Mouse (Mus musculus) embryo, embryonic 10.5 days (tissue): ENCODE data around the gene Mcpt9.
"Not testable (repeated sequence)": the region's sequence is repeated elsewhere in the genome, so short reads cannot be mapped to it uniquely, and the experiment has no call there.

Experiments used
- DNase-seq: peaks from one replicate; pipeline ENCODE4 v3.0.0-alpha.2; 2015; ENCODE audit warnings: low spot score

The Mcpt9 gene

DNA sequence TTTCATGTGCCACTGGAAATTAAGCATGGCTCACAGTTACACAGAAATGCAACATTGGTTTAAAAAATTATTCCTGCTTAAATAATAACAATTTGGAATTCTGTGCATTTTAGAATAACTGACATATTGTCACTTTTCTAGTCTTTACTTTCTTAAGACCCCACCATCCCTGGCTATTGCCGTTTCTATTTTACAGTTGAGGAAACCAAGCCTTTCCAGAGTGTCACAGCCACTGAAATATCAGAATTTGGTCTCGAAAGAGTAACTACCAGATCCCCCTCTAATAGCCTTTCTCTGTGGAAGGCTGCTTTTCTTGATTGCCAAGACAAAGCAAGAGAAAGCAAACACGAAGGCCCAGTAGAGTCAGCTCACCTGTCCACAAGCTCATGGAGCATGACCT is at the start of gene Mcpt9:
Gene Mcpt9, minus strand, starts transcription at position 101 of the 400 bp plus-strand sequence.
- not testable (repeated sequence) for DNase-seq

DNA sequence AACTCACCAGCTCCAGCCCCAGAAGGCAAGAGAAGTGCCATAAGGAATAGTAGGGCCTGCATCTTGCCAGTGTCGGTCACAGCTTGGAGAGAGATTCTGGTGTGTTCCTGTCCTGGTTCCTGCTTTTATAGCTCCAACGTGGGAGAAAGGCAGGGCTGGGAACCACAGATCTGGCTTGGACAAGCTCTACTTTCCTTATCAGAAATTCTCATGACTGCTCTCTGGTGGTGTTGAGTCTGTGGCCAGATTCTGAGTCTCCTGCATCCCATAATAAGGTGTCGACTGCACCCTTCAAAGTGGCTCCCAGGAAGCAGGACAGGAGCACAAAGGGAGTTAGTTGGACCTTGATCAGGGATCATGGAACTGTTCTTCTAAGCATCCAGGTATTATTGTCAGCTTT is 31.9 kb upstream of the Mcpt9 start, which contains the start of gene Mcpt4:
Gene Mcpt4, minus strand, starts transcription at position 101 of the 400 bp plus-strand sequence.
- not testable (repeated sequence) for DNase-seq

DNA sequence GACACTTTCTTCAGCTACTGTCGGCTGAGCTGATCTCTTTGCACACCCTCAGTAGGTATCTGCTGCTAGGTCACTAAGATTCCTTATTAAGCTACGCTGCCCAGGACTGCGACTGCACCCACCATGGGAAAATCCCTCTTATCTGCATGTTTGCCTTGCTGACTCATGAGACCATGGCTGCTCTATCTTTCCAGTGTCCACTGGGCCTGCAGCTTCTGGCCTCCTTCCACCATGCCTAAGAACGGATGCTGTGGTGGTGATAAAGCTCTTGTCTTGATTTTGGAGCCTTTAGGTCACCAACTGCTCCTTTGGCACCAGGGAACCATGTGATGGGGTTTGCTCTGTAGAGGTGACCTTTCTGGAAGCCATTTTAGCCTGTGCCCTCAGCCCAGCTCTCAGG is 27.4 kb upstream of the Mcpt9 start:
- no peak for DNase-seq

DNA sequence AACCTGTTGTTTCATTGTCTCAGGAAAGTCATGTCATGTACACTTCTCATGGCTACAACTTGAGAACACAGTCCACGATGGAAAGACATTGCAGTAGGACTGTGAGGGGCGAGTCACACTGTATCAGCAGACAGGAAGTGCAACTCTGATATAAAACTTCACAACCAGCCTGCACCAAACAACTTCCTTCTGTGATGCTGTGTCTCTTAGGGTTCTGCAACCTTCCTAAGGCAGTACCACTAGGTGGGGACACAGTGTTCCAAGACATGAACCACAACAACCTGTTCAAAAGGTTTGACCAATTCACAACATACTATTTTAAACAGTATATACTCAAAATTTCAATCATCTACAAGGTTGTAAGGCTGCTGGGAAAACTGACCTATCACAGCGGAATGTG is 25.1 kb upstream of the Mcpt9 start:
- DNase-seq = no peak

DNA sequence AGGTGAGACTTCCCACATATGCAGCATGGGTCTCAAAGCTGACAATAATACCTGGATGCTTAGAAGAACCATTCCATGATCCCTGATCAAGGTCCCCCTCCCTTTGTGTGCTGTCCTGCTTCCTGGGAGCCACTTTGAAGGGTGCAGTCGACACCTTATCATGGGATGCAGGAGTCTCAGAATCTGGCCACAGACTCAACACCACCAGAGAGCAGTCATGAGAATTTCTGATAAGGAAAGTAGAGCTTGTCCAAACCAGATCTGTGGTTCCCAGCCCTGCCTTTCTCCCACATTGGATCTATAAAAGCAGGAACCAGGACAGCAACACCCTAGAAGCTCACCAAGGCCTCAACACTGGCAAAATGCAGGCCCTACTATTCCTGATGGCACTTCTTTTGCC is 11.5 kb upstream of the Mcpt9 start, which contains the start of gene Mcpt2:
Gene Mcpt2, plus strand, starts transcription at position 250 of the 400 bp plus-strand sequence.
- DNase-seq = not testable (repeated sequence)

DNA sequence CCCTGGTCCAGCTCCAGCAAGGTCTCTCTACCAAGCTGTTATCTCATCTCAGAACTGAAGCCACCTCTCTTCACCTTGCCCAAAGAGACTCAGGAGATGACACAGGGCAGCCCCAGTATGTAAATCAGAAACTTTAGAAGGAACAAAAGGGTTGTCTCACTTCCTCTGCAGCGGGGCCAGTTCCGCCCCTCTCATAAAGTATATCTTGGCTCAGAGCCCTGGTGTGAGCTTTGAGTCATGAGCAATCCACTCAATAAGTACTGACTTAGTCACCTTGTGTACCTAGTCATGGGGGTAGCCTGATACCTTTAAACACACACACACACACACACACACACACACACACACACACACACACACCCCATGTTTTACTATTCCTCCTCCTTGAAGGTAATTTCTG is 4.1 kb upstream of the Mcpt9 start:
- DNase-seq = no peak

DNA sequence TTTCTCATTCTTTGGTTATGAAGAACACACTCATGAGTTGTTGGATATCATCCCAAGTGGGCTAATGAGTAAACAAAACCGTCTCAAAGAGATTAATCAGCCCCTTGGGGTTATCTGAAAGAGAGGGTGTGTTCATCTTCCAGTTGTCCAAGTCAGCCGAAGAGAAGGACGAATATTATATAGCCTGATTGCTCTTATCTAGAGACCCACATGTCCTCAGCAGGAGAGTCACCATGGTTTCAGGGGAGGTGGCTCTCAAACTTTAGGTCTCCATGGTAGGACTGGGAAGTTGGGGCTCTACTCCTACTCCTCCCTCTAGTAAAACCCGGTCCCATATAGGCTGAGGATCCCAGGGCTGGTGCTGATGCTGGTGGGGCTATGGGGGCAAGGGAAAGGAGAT is 9.0 kb downstream of the Mcpt9 start:
- DNase-seq = not testable (repeated sequence)

DNA sequence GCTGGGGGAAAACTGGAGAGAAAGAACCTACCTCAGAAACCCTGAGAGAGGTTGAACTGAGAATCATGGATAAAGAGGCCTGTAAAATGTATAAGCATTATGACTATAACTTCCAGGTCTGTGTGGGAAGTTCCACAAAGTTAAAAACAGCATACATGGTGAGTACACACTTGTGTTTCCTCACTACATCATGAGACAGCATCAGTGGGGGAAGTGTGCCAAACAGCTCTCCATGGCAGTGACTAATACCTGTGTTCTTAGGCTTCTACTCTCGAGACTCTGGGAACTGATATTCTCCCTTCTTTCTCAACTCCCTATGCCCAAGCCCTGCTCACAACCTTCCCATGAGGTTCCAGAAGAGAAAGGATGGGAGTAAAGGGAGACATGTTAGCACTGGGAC is 10.8 kb downstream of the Mcpt9 start:
- DNase-seq = no peak

DNA sequence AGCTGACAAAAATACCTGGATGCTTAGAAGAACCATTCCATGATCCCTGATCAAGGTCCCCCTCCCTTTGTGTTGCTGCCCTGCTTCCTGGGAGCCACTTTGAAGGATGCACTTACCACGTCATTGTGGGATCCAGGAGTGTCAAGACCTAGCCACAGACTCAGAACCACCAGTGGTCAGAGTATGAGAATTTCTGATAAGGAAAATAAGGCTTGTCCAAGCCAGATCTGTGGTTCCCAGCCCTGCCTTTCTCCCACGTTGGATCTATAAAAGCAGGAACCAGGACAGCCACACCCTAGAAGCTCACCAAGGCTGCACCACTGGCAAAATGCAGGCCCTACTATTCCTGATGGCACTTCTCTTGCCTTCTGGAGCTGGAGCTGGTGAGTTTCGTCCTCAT is 12.6 kb downstream of the Mcpt9 start, which contains the start of gene Mcpt1:
Gene Mcpt1, plus strand, starts transcription at position 301 of the 400 bp plus-strand sequence.
- DNase-seq = not testable (repeated sequence)

DNA sequence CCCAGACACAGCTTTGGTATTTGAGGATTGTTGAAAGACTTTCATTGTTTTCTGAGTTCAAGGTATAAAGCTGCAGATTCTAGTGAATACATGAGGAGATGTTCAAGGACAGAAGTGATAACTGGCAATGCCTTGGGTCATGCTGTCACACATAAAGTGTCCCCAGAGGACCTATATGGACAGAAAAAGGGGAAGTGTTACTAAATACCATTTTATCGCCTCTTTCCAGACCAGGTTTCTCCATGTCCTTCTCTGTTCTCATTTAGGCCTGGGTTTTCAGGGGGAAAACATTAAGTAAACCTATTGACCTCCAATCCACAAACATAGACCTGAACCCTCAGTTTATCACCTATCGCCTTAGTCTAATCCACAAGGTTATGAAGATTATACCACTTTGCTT is 16.4 kb downstream of the Mcpt9 start:
- DNase-seq = no peak

DNA sequence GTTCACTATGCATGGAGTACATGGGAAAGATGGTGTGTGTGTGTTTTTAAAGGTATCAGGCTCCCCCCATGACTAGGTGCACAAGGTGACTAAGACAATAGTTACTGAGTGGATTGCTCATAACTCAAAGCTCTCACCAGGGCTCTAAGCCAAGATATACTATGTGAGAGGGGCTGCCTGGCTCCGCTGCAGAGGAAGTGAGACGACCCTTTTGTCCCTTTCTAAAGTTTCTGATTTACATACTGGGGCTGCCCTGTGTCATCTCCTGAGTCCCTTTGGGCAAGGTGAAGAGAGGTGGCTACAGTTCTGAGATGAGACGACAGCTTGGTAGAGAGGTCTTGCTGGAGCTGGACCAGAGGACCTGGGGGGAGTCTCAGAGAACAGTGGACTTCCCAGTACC is 17.1 kb downstream of the Mcpt9 start:
- no peak for DNase-seq

DNA sequence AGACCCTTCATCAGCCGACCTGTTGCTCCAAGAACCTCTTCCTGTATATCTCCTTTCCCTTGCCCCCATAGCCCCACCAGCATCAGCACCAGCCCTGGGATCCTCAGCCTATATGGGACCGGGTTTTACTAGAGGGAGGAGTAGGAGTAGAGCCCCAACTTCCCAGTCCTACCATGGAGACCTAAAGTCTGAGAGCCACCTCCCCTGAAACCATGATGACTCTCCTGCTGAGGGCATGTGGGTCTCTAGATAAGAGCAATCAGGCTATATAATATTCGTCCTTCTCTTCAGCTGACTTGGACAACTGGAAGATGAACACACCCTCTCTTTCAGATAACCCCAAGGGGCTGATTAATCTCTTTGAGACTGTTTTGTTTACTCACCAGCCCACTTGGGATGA is 42.8 kb downstream of the Mcpt9 start:
- DNase-seq = not testable (repeated sequence)
